Mouse (Mus musculus) spleen, adult 2 months (tissue): Measurements from ENCODE around the gene Txndc9. TPM values are rescaled to one million over a fixed set of nuclear protein-coding genes. Genes with fewer than 3 reads are reported as not detected.
A peak's percentile ranks its signal among the peaks of the same experiment; 100 is the strongest.

ENCODE experiments used
- DNase-seq, 2 experiments: peaks; one replicate each; pipeline versions ENCODE4 v3.0.0 to v3.0.0-alpha.2; 2012 to 2021; ENCODE audit warnings: low spot score in 2 of 2, low read depth in 1 of 2
- H3K27ac ChIP-seq: fragments of 200-500 bp; 2 replicates; pipeline ENCODE4 v1.5.1; 2012; ENCODE audit warnings: low read length, inconsistent platforms; ENCODE audit not compliant: insufficient read depth
- H3K27me3 ChIP-seq: fragments of 200-500 bp; 2 replicates; pipeline ENCODE4 v1.6.1; 2012; ENCODE audit warnings: mild to moderate bottlenecking, moderate library complexity, low read length, inconsistent platforms; ENCODE audit not compliant: control insufficient read depth, insufficient read depth
- H3K36me3 ChIP-seq: fragments of 200-500 bp; 2 replicates; pipeline ENCODE4 v1.6.1; 2012; ENCODE audit warnings: mild to moderate bottlenecking, low read length, inconsistent platforms; ENCODE audit not compliant: control insufficient read depth, insufficient read depth
- H3K4me1 ChIP-seq: fragments of 200-500 bp; 2 replicates; pipeline ENCODE4 v1.6.1; 2011; ENCODE audit warnings: inconsistent platforms; ENCODE audit not compliant: control insufficient read depth, insufficient read depth, insufficient read length
- H3K4me3 ChIP-seq: fragments of 200-500 bp; 2 replicates; pipeline ENCODE4 v1.5.1; 2011; ENCODE audit warnings: mild to moderate bottlenecking, inconsistent platforms; ENCODE audit not compliant: insufficient read depth, insufficient read length; ENCODE audit errors: extremely low read depth
- CTCF ChIP-seq: fragments of 200-500 bp; IDR thresholded peaks from 2 replicates; pipeline ENCODE4 v1.5.1; 2011; ENCODE audit warnings: mild to moderate bottlenecking, inconsistent platforms; ENCODE audit not compliant: insufficient read depth, insufficient read length, insufficient replicate concordance; ENCODE audit errors: extremely low read depth
- POLR2A ChIP-seq: fragments of 200-500 bp; IDR thresholded peaks from 2 replicates; pipeline ENCODE4 v1.6.1; 2011; ENCODE audit warnings: low read depth, low read length, inconsistent platforms
- WGBS: fragments of 180-500 bp; shearing (Covaris S2); methylation state at CpG from one replicate; pipeline ENCODE4 v1.1.7; 2018; 5-methylcytosine and 5-hydroxymethylcytosine counted together
- polyA plus RNA-seq: library from polyadenylated mRNA; depleted of rRNA; stranded (reverse); fragments of >200 nt; gene quantifications from 2 replicates; pipeline ENCODE4 v1.2.3, GENCODE M21; 2012; rRNA removed

The Txndc9 gene
- 4.6 and 4.9 TPM in 2 replicates for polyA plus RNA-seq

- Histone ChIP-seq H3K27ac (peak within 1 kb of the TSS; percentile 96), H3K4me1 (no peaks in the 10 kb centered on the region; the same call in none of the 2 replicates), H3K27me3 (no peaks in the 10 kb centered on the region), H3K4me3 (peak within 1 kb of the TSS; percentile 94), H3K36me3 (peaks cover 10% of the 10 kb centered on the region)
- under 1% methylated on average over 50 of the region's 50 CpGs for WGBS
- peak; percentile 88 to 95 for DNase-seq
- TF ChIP-seq CTCF (peak; percentile 23; the same call in 1 of the 2 replicates), POLR2A (peak; percentile 29; the same call in 1 of the 2 replicates)
Observed at GRCm38 (mm10) chr1:37997867-37998266, at the start of gene Txndc9, which contains the start of gene Eif5b. Txndc9 (minus strand) TSS chr1:37997893. Eif5b (plus strand) TSS chr1:37998010.

GRCm38 (mm10) chr1:38038898-38039297 lies 41.2 kb upstream of the Txndc9 start:
- DNase-seq, result no peak
- no peak overlapping the region for H3K27ac ChIP-seq
- H3K4me3 ChIP-seq, result no peak overlapping the region
- no peaks in the 10 kb centered on the region for H3K4me1 ChIP-seq
- TF ChIP-seq CTCF (no peak), POLR2A (no peak)
- 88% methylated on average over 2 of the region's 2 CpGs for WGBS
- no peaks in the 10 kb centered on the region for H3K27me3 ChIP-seq
- H3K36me3 ChIP-seq, result peaks cover 47% of the 10 kb centered on the region

GRCm38 (mm10) chr1:38037375-38037774 lies 39.7 kb upstream of the Txndc9 start:
- H3K27ac ChIP-seq, result no peak overlapping the region
- WGBS, result 96% methylated on average over 5 of the region's 5 CpGs
- peaks cover 51% of the 10 kb centered on the region for H3K36me3 ChIP-seq
- no peaks in the 10 kb centered on the region for H3K4me1 ChIP-seq
- no peaks in the 10 kb centered on the region for H3K27me3 ChIP-seq
- no peak for DNase-seq
- no peak for TF ChIP-seq POLR2A
- no peak for TF ChIP-seq CTCF
- H3K4me3 ChIP-seq, result no peak overlapping the region

- DNase-seq, result no peak
- Histone ChIP-seq H3K36me3 (peaks cover 52% of the 10 kb centered on the region), H3K4me3 (no peak overlapping the region), H3K4me1 (no peaks in the 10 kb centered on the region), H3K27ac (no peak overlapping the region), H3K27me3 (no peaks in the 10 kb centered on the region)
- WGBS, result 97% methylated on average over 4 of the region's 4 CpGs
- no peak for TF ChIP-seq POLR2A
- no peak for TF ChIP-seq CTCF
Observed at GRCm38 (mm10) chr1:38035521-38035920, 37.8 kb upstream of the Txndc9 start.

- DNase-seq, result no peak
- no peak overlapping the region for H3K27ac ChIP-seq
- WGBS, result 92% methylated on average over 5 of the region's 5 CpGs
- H3K4me1 ChIP-seq, result no peaks in the 10 kb centered on the region
- TF ChIP-seq POLR2A (no peak), CTCF (no peak)
- H3K27me3 ChIP-seq, result no peaks in the 10 kb centered on the region
- H3K36me3 ChIP-seq, result peaks cover 28% of the 10 kb centered on the region
- no peak overlapping the region for H3K4me3 ChIP-seq
Observed at GRCm38 (mm10) chr1:38031391-38031790, 33.7 kb upstream of the Txndc9 start.

- H3K4me3 ChIP-seq, result no peak overlapping the region
- WGBS, result 92% methylated on average over 7 of the region's 7 CpGs
- peaks cover 19% of the 10 kb centered on the region for H3K36me3 ChIP-seq
- H3K27me3 ChIP-seq, result no peaks in the 10 kb centered on the region
- no peak overlapping the region for H3K27ac ChIP-seq
- no peaks in the 10 kb centered on the region for H3K4me1 ChIP-seq
- no peak for TF ChIP-seq CTCF
- TF ChIP-seq POLR2A, result no peak
- DNase-seq, result no peak
Observed at GRCm38 (mm10) chr1:38027301-38027700, 29.6 kb upstream of the Txndc9 start.

GRCm38 (mm10) chr1:38014551-38015203 lies 17.0 kb upstream of the Txndc9 start:
- DNase-seq, result no peak
- H3K36me3 ChIP-seq, result peaks cover 13% of the 10 kb centered on the region
- peaks cover 6% of the 10 kb centered on the region; the same call in 1 of the 2 replicates for H3K4me1 ChIP-seq
- no peak overlapping the region for H3K27ac ChIP-seq
- TF ChIP-seq CTCF, result no peak
- no peak for TF ChIP-seq POLR2A
- 95% methylated on average over 2 of the region's 2 CpGs for WGBS
- H3K27me3 ChIP-seq, result no peaks in the 10 kb centered on the region
- no peak overlapping the region for H3K4me3 ChIP-seq
